Mouse (Mus musculus) inflammation-experienced regulatory T-cells, adult 6 months (primary cell): Measurements from ENCODE around the gene C1qc. TPM values are rescaled to one million over a fixed set of nuclear protein-coding genes. Genes with fewer than 3 reads are reported as not detected.

Experiments used
- ATAC-seq: one replicate; pipeline ENCODE4 v1.8.0; 2017
- polyA plus RNA-seq, 3 experiments: library from polyadenylated mRNA; unstranded; fragments of 100-300 nt; shearing (Covaris generic); gene quantifications; one replicate each; pipeline ENCODE4 v1.2.1; 2017

C1qc gene
- polyA plus RNA-seq, 3 experiments from 2014 or later = 0.50 to 1.1 TPM; not detected in 1

- no peak for ATAC-seq
Measured at GRCm38 (mm10) chr4:136842802-136843201, 50.1 kb downstream of the C1qc start.

GRCm38 (mm10) chr4:136842033-136842432 is 50.8 kb downstream of the C1qc start:
- ATAC-seq = no peak

- ATAC-seq = no peak
Measured at GRCm38 (mm10) chr4:136841056-136841455, 51.8 kb downstream of the C1qc start.

Other genes starting within 250 kb of the C1qc start
- gene Ephb2, start 57.1 kb downstream of the C1qc start, polyA plus RNA-seq = under 1 TPM in 1 of 3 experiments, not detected in 2; 0.05 TPM
- 1 to 10 TPM; 1.8 to 8.1 (median 2.1) TPM for gene C1qb, start 6.9 kb downstream of the C1qc start, polyA plus RNA-seq
- gene C1qa, start 5.7 kb upstream of the C1qc start, polyA plus RNA-seq = under 1 TPM in 1 of 3 experiments, not detected in 2; 0.93 TPM
- gene Epha8, start 63.8 kb upstream of the C1qc start, polyA plus RNA-seq = under 1 TPM in 2 of 3 experiments, not detected in 1; 0.21 to 0.34 TPM
- gene Zbtb40, start 155.7 kb upstream of the C1qc start, polyA plus RNA-seq = 1 to 10 TPM; 4.3 to 6.6 (median 6.1) TPM